17 mouse cellular contexts compared by ENCODE assay signal in the genomic region with DNA sequence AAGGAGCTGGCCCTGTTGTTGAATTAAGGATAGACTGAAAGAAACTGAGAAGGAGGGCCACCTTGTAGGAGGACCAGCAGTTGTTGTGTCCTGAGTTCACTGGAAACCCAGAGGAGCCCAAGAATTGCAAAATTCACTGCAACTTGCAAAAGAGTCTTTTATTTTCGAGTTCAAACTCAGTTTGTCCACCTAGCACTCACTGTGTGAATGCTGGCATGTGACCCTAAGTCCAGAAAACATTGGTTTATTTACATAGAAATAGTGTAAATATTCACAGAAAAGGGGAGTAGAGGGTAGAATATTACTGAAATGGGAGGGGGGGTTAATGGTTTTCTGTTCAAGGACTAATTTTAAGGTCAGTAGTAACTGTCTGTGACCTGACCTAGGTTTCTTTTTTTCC.
"Had no signal": no experiment of that assay in that cellular context is flagged by ENCODE, and none has a peak within 500 bp of the region (broad histone marks: within the 10 kb centered on the region; RNA-seq: fewer than 3 reads in every experiment).

No protein-coding gene starts in this region.

- H3K27ac ChIP-seq: neural tube, embryonic 12.5 days; neural tube, embryonic 13.5 days; neural tube, embryonic 15.5 days; stomach, embryonic 15.5 days; stomach, postnatal 0 days had no signal

- DNase-seq: retina, postnatal 1 day; right cerebral cortex, adult 18-20 months; right cerebral cortex, postnatal 14 days; right cerebral cortex, postnatal 25 days; right cerebral cortex, postnatal 4 days; spleen, adult 18-20 months; thymus, adult 18-20 months; thymus, adult 2 months; thymus, postnatal 14 days; thymus, postnatal 25 days; thymus, postnatal 36 days; thymus, postnatal 4 days had no signal

- H3K27me3 ChIP-seq: neural tube, embryonic 12.5 days; neural tube, embryonic 13.5 days; neural tube, embryonic 15.5 days; stomach, embryonic 15.5 days had no signal

- H3K4me2 ChIP-seq: neural tube, embryonic 12.5 days; neural tube, embryonic 13.5 days; neural tube, embryonic 15.5 days; stomach, embryonic 15.5 days had no signal

- H3K9ac ChIP-seq: neural tube, embryonic 12.5 days; neural tube, embryonic 13.5 days; neural tube, embryonic 15.5 days; stomach, embryonic 15.5 days had no signal

- H3K4me1 ChIP-seq: neural tube, embryonic 12.5 days; neural tube, embryonic 13.5 days; neural tube, embryonic 15.5 days; stomach, embryonic 15.5 days had no signal

- H3K36me3 ChIP-seq: neural tube, embryonic 12.5 days; neural tube, embryonic 13.5 days; neural tube, embryonic 15.5 days; stomach, embryonic 15.5 days had no signal

- H3K4me3 ChIP-seq: neural tube, embryonic 12.5 days; neural tube, embryonic 13.5 days; neural tube, embryonic 15.5 days; stomach, embryonic 15.5 days had no signal

- H3K9me3 ChIP-seq: neural tube, embryonic 12.5 days; neural tube, embryonic 13.5 days; neural tube, embryonic 15.5 days; stomach, embryonic 15.5 days had no signal
